Mouse (Mus musculus): ENCODE measurements at regions not wholly inside any gene's neighbourhood (a gene's known extent, or its start where the extent isn't known, plus 50 kb on each side); places are given as distances from the start of the nearest gene placed in this dataset.

GRCm38 (mm10) chr2:117743901-117744300, 367.8 kb upstream of the Thbs1 start:
- Histone ChIP-seq H3K36me3 (no peaks in the 10 kb centered on the region), H3K4me1 (replicated peaks) (no peaks in the 10 kb centered on the region), H3K4me2 (no peak overlapping the region), H3K4me3 (replicated peaks) (no peak overlapping the region), H3K27ac (no peak overlapping the region), H3K9me3 (replicated peaks) (no peaks in the 10 kb centered on the region), H3K9ac (no peak overlapping the region), H3K27me3 (no peaks in the 10 kb centered on the region)
- 51% methylated on average over 1 of the region's 1 CpGs for WGBS (ENCODE audit: insufficient replicate concordance)
- no peak for DNase-seq
- no peak for ATAC-seq (ENCODE audit: low read depth)

DNA sequence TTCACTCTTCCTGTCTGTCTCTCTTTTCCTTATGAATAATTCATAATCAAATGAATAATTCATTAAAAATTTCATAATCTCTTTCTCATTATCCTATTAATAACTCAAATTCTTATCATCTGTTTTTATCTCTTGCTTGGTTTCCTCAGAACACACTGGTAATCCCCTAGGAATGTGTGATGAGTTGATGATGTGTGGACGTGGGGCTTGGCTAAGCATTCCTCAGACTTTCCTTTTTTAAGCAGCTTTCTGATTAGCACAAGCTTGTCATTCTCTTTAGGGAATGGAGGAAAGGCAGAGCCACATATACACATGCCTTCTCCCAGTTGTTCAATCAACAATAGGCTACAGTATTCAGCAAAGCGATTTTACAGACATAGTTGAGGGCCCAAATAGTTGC, 365.9 kb upstream of the Thbs1 start:
- Histone ChIP-seq H3K27ac (no peak overlapping the region), H3K9ac (no peak overlapping the region), H3K9me3 (replicated peaks) (no peaks in the 10 kb centered on the region), H3K27me3 (no peaks in the 10 kb centered on the region), H3K4me2 (no peak overlapping the region), H3K4me3 (replicated peaks) (no peak overlapping the region), H3K4me1 (replicated peaks) (no peaks in the 10 kb centered on the region), H3K36me3 (no peaks in the 10 kb centered on the region)
- ATAC-seq (ENCODE audit: low read depth) (no peak), DNase-seq (no peak)
- 42% methylated on average over 2 of the region's 2 CpGs for WGBS (ENCODE audit: insufficient replicate concordance)

DNA sequence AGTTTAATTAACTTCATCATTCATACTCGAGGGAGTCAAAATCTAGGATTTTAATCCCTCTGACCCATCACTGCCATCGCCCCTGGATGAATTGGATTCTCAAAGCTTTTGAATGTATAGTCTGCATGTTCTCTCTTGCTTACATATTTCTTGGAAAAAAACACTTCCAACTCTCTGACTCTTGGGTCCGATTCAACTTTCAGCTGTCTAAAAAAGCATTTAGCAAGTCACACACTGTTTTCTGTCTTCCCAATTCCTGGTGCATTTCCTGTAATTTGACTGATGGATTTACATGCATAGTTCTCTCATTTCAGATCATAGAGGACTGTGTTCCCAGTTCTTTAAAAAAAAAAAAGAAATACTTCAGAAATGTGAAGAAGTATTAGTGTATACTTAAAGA, 364.5 kb upstream of the Thbs1 start:
- no peak for ATAC-seq (ENCODE audit: low read depth)
- Histone ChIP-seq H3K4me1 (replicated peaks) (no peaks in the 10 kb centered on the region), H3K4me2 (no peak overlapping the region), H3K9me3 (replicated peaks) (no peaks in the 10 kb centered on the region), H3K9ac (no peak overlapping the region), H3K27me3 (no peaks in the 10 kb centered on the region), H3K27ac (no peak overlapping the region), H3K36me3 (no peaks in the 10 kb centered on the region), H3K4me3 (replicated peaks) (no peak overlapping the region)
- WGBS (ENCODE audit: insufficient replicate concordance): 59% methylated on average over 3 of the region's 3 CpGs
- DNase-seq: no peak

- Histone ChIP-seq H3K4me2 (no peak overlapping the region), H3K9me3 (replicated peaks) (no peaks in the 10 kb centered on the region), H3K36me3 (no peaks in the 10 kb centered on the region), H3K4me1 (replicated peaks) (no peaks in the 10 kb centered on the region), H3K27ac (no peak overlapping the region), H3K9ac (no peak overlapping the region), H3K27me3 (no peaks in the 10 kb centered on the region), H3K4me3 (replicated peaks) (no peak overlapping the region)
- DNase-seq (no peak), ATAC-seq (ENCODE audit: low read depth) (no peak; the same call in 1 of the 2 replicates)
- WGBS (ENCODE audit: insufficient replicate concordance): 22% methylated on average over 4 of the region's 4 CpGs
These were observed 362.8 kb upstream of the Thbs1 start for GRCm38 (mm10) chr2:117748892-117749291.

DNA sequence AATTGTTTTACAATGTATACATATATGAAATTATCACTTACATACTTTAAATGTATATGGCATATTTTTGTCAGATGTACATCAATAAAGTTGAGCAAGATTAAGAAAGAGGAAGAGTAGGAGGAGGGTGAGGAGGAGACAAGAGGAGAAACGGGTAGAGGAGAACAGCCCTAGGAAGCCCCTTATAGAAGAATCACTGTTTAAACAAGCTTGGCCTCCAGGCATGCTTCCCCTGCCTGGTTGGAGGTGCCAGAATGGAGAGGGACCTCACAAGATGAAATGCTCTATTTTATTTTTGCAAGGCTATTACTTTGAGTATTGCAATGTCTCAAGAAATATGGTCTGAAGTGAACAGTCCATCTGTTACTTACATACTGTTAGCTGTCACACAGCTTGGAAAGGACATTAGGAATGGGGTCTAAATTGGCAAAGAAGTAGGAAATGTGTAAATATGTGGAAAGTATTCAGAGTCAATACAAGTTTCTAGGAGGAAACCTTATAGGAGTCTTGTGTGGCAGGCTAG, 352.1 kb upstream of the Thbs1 start:
- Histone ChIP-seq H3K36me3 (no peaks in the 10 kb centered on the region), H3K4me3 (replicated peaks) (no peak overlapping the region), H3K4me2 (no peak overlapping the region), H3K9ac (no peak overlapping the region), H3K27ac (no peak overlapping the region), H3K4me1 (replicated peaks) (no peaks in the 10 kb centered on the region), H3K27me3 (no peaks in the 10 kb centered on the region), H3K9me3 (replicated peaks) (no peaks in the 10 kb centered on the region)
- no peak for DNase-seq
- no peak for ATAC-seq (ENCODE audit: low read depth)
- 52% methylated on average over 1 of the region's 1 CpGs for WGBS (ENCODE audit: insufficient replicate concordance)

- H3K27me3 ChIP-seq: no peaks in the 10 kb centered on the region
- ATAC-seq (ENCODE audit: low read depth) (no peak), DNase-seq (no peak)
- H3K27ac ChIP-seq: no peak overlapping the region
- no peaks in the 10 kb centered on the region for H3K36me3 ChIP-seq
- H3K9me3 ChIP-seq (replicated peaks): no peaks in the 10 kb centered on the region
- no peaks in the 10 kb centered on the region for H3K4me1 ChIP-seq (replicated peaks)
- 71% methylated on average over 1 of the region's 1 CpGs for WGBS (ENCODE audit: insufficient replicate concordance)
- no peak overlapping the region for H3K4me2 ChIP-seq
- no peak overlapping the region for H3K9ac ChIP-seq
- H3K4me3 ChIP-seq (replicated peaks): no peak overlapping the region
These were observed 348.0 kb upstream of the Thbs1 start for GRCm38 (mm10) chr2:117763631-117764030.

DNA sequence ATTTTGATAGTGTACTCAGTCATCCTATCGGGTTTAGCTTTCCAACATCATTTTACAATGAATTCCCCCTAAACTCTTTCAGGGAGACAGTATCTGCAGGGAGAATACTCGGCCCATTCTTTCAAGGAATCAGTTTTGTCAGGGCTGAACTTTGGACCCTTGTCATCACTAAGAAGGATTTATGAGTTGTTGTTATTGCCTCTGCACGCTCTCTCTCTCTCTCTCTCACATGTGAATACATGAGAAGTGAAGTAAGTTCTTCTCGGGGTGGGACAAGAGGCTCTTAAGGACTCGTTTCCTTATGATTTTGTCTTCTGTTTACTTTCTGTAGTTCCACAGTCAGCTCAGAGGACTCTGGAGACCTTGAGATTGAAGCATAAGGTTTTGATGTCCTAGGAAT, 346.1 kb upstream of the Thbs1 start:
- Histone ChIP-seq H3K4me3 (replicated peaks) (no peak overlapping the region), H3K27ac (no peak overlapping the region), H3K4me2 (no peak overlapping the region), H3K4me1 (replicated peaks) (no peaks in the 10 kb centered on the region), H3K9ac (no peak overlapping the region), H3K27me3 (no peaks in the 10 kb centered on the region), H3K9me3 (replicated peaks) (no peaks in the 10 kb centered on the region), H3K36me3 (no peaks in the 10 kb centered on the region)
- 58% methylated on average over 5 of the region's 5 CpGs for WGBS (ENCODE audit: insufficient replicate concordance)
- no peak for ATAC-seq (ENCODE audit: low read depth)
- no peak for DNase-seq

- Histone ChIP-seq H3K27me3 (no peaks in the 10 kb centered on the region), H3K9ac (no peak overlapping the region), H3K36me3 (no peaks in the 10 kb centered on the region), H3K4me1 (replicated peaks) (no peaks in the 10 kb centered on the region), H3K4me3 (replicated peaks) (no peak overlapping the region), H3K9me3 (replicated peaks) (no peaks in the 10 kb centered on the region), H3K27ac (no peak overlapping the region), H3K4me2 (no peak overlapping the region)
- WGBS (ENCODE audit: insufficient replicate concordance): 64% methylated on average over 3 of the region's 3 CpGs
- no peak for DNase-seq
- ATAC-seq (ENCODE audit: low read depth): no peak
These were observed 345.2 kb upstream of the Thbs1 start for GRCm38 (mm10) chr2:117766450-117766849.

DNA sequence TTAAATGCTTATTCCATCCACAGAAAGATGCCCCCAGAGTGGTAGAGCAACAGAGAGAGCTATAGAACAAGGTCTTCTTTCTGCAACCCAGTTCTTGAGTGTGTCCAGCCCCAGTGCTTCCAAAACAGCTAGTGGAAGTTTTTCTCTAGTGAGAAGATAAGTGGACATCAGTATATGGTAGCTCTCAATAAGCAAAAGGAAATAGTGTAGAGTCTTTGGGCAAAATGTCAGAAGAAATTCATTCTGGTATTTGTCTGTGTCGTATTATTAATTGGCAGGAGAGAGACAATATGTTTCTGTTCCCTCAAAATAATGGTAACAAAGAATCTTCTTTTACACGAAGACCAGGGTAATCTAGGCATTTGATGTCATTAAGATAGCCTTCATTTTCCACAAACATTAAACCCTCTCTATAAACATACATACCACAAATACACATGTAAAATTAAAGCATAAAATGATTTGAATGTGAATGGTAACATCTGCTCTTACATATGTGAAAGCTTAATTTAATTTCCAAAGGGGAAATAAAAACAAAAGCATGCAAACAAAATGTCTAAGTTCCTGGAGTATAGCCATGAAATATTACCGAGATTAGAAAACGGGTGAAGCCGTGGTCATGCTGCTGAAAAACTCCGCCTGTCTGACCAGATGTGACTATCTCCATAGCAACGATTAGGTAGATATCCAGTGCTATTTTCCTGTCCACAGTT, 342.1 kb upstream of the Thbs1 start:
- Histone ChIP-seq H3K4me1 (replicated peaks) (no peaks in the 10 kb centered on the region), H3K4me2 (no peak overlapping the region), H3K4me3 (replicated peaks) (no peak overlapping the region), H3K27me3 (no peaks in the 10 kb centered on the region), H3K9ac (no peak overlapping the region), H3K27ac (no peak overlapping the region), H3K9me3 (replicated peaks) (no peaks in the 10 kb centered on the region), H3K36me3 (no peaks in the 10 kb centered on the region)
- 67% methylated on average over 7 of the region's 7 CpGs for WGBS (ENCODE audit: insufficient replicate concordance)
- DNase-seq: no peak
- no peak for ATAC-seq (ENCODE audit: low read depth)

- no peak overlapping the region for H3K27ac ChIP-seq
- 55% methylated on average over 3 of the region's 3 CpGs for WGBS (ENCODE audit: insufficient replicate concordance)
- no peaks in the 10 kb centered on the region for H3K36me3 ChIP-seq
- H3K4me3 ChIP-seq (replicated peaks): no peak overlapping the region
- no peaks in the 10 kb centered on the region for H3K9me3 ChIP-seq (replicated peaks)
- H3K27me3 ChIP-seq: no peaks in the 10 kb centered on the region
- DNase-seq (no peak), ATAC-seq (ENCODE audit: low read depth) (no peak)
- no peak overlapping the region for H3K4me2 ChIP-seq
- H3K9ac ChIP-seq: no peak overlapping the region
- H3K4me1 ChIP-seq (replicated peaks): no peaks in the 10 kb centered on the region
These were observed 341.6 kb upstream of the Thbs1 start for GRCm38 (mm10) chr2:117770115-117770485.

- Histone ChIP-seq H3K4me3 (replicated peaks) (no peak overlapping the region), H3K4me1 (replicated peaks) (no peaks in the 10 kb centered on the region), H3K9me3 (replicated peaks) (no peaks in the 10 kb centered on the region), H3K27me3 (no peaks in the 10 kb centered on the region), H3K9ac (no peak overlapping the region), H3K4me2 (no peak overlapping the region), H3K36me3 (no peaks in the 10 kb centered on the region), H3K27ac (no peak overlapping the region)
- WGBS (ENCODE audit: insufficient replicate concordance): 54% methylated on average over 3 of the region's 3 CpGs
- ATAC-seq (ENCODE audit: low read depth) (no peak), DNase-seq (no peak)
These were observed 331.4 kb upstream of the Thbs1 start for GRCm38 (mm10) chr2:117780287-117780686.

DNA sequence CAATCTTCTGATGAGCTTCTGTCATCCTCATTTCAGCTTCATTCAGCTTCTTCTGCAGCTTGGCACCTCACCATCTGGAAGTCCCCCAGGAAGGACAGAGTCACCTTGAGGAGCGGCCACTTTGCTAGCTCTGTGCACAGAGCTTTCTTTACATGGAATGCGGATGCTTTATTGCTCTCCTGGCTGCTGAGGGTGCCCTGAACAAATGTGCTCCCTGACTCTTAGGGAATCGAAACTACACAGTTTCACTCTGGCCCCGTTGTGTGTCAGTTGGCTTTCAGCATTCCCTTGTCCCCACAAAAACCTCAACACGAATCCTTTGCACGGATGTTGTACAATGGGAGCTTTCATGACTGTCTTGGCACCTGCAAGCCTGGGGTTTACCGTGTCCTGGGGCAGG, 330.9 kb upstream of the Thbs1 start:
- no peaks in the 10 kb centered on the region for H3K27me3 ChIP-seq
- H3K9ac ChIP-seq: no peak overlapping the region
- ATAC-seq (ENCODE audit: low read depth) (no peak), DNase-seq (no peak)
- H3K4me3 ChIP-seq (replicated peaks): no peak overlapping the region
- H3K4me1 ChIP-seq (replicated peaks): no peaks in the 10 kb centered on the region
- H3K4me2 ChIP-seq: no peak overlapping the region
- no peaks in the 10 kb centered on the region for H3K36me3 ChIP-seq
- no peaks in the 10 kb centered on the region for H3K9me3 ChIP-seq (replicated peaks)
- no peak overlapping the region for H3K27ac ChIP-seq
- 61% methylated on average over 7 of the region's 7 CpGs for WGBS (ENCODE audit: insufficient replicate concordance)
